Mouse (Mus musculus) limb, embryonic 14.5 days (tissue): ENCODE measurements around the gene Wdr19. TPM values are rescaled to one million over a fixed set of nuclear protein-coding genes. Genes with fewer than 3 reads are reported as not detected.
"Not testable (repeated sequence)": the region's sequence is repeated elsewhere in the genome, so short reads cannot be mapped to it uniquely, and the experiment has no call there.

Experiments used
- ATAC-seq: fragments of 200-750 bp; cut with Nextera tagmentation; 2 replicates; pipeline ENCODE4 v1.8.0; 2017; ENCODE audit warnings: low read depth, moderate number of reproducible peaks, moderate TSS enrichment; ENCODE audit not compliant: low FRiP score
- DNase-seq: peaks from one replicate; pipeline ENCODE4 v3.0.0-alpha.2; 2015; ENCODE audit warnings: low spot score
- H3K27ac ChIP-seq: fragments of 300-500 bp; sonication (generic); replicated peaks from 2 replicates; pipeline ENCODE4 v1.5.1; 2014; ENCODE audit warnings: low read depth, mild to moderate bottlenecking, low read length, moderate library complexity, mixed read lengths
- H3K27me3 ChIP-seq: fragments of 300-500 bp; sonication (generic); 2 replicates; pipeline ENCODE4 v1.6.1; 2014; ENCODE audit warnings: low read length, mixed read lengths; ENCODE audit not compliant: control insufficient read depth, insufficient read depth
- H3K36me3 ChIP-seq: fragments of 300-500 bp; sonication (generic); 2 replicates; pipeline ENCODE4 v1.6.1; 2014; ENCODE audit warnings: mild to moderate bottlenecking, low read length, moderate library complexity, mixed read lengths; ENCODE audit not compliant: control insufficient read depth, insufficient read depth
- H3K4me1 ChIP-seq: fragments of 300-500 bp; sonication (generic); 2 replicates; pipeline ENCODE4 v1.6.1; 2014; ENCODE audit warnings: antibody characterized with exemption, low read length, mixed read lengths; ENCODE audit not compliant: control insufficient read depth, insufficient read depth
- H3K4me2 ChIP-seq: fragments of 300-500 bp; sonication (generic); replicated peaks from 2 replicates; pipeline ENCODE4 v1.6.1; 2014; ENCODE audit warnings: low read depth, mild to moderate bottlenecking, low read length, moderate library complexity; ENCODE audit not compliant: severe bottlenecking
- H3K4me3 ChIP-seq: fragments of 300-500 bp; sonication (generic); replicated peaks from 2 replicates; pipeline ENCODE4 v1.5.1; 2014; ENCODE audit warnings: low read length
- H3K9ac ChIP-seq: fragments of 300-500 bp; sonication (generic); 2 replicates; pipeline ENCODE4 v1.6.1; 2014; ENCODE audit warnings: mild to moderate bottlenecking, low read depth, low read length, moderate library complexity; ENCODE audit not compliant: severe bottlenecking
- H3K9me3 ChIP-seq: fragments of 300-500 bp; sonication (generic); 2 replicates; pipeline ENCODE4 v1.6.1; 2016; ENCODE audit warnings: low read length; ENCODE audit not compliant: control insufficient read depth
- POLR2A ChIP-seq: fragments of 200-500 bp; IDR thresholded peaks from 2 replicates; pipeline ENCODE4 v1.8.0; 2012; ENCODE audit warnings: inconsistent platforms, mild to moderate bottlenecking, moderate library complexity, borderline replicate concordance; ENCODE audit not compliant: insufficient read depth, insufficient read length; ENCODE audit errors: extremely low read depth
- WGBS: fragments of 180-500 bp; shearing (Covaris S2); extraction: QIAGEN DNeasy Blood & Tissue Kit; methylation state at CpG from one replicate; pipeline ENCODE4 v1.1.7; 2014; 5-methylcytosine and 5-hydroxymethylcytosine counted together
- polyA plus RNA-seq, 2 experiments: library from polyadenylated mRNA; depleted of rRNA in 1 of 2; stranded (reverse) in 1 of 2; unstranded in 1 of 2; fragments of >200 nt; fragmentation: Nextera tagmentation in 1 of 2; extraction: Ambion mirVana in 1 of 2; gene quantifications; 2 replicates each; pipeline versions ENCODE4 v1.2.1 to v1.2.3; 2012 to 2014

Gene Wdr19
- polyA plus RNA-seq, 2 experiments: 8.4 to 12.4 TPM

GRCm38 (mm10) chr5:65273966-65274365 is 74.5 kb downstream of the Wdr19 start:
- ATAC-seq (no peak), DNase-seq (no peak)
- no peak for TF ChIP-seq POLR2A
- Histone ChIP-seq H3K36me3 (peaks cover 80% of the 10 kb centered on the region), H3K4me1 (no peaks in the 10 kb centered on the region), H3K9me3 (no peaks in the 10 kb centered on the region), H3K9ac (no peak overlapping the region), H3K4me3 (no peak overlapping the region), H3K27me3 (no peaks in the 10 kb centered on the region), H3K27ac (no peak overlapping the region), H3K4me2 (no peak overlapping the region)
- 92% methylated on average over 3 of the region's 3 CpGs for WGBS

GRCm38 (mm10) chr5:65279133-65279651 is 79.7 kb downstream of the Wdr19 start:
- ATAC-seq (no peak), DNase-seq (no peak)
- WGBS: 91% methylated on average over 6 of the region's 6 CpGs
- H3K36me3 ChIP-seq: peaks cover 58% of the 10 kb centered on the region
- no peak overlapping the region for H3K27ac ChIP-seq
- 0 out of 2 replicates have a peak, but pooled peaks cover 1% of the 10 kb centered on the region for H3K9me3 ChIP-seq
- H3K9ac ChIP-seq: no peak overlapping the region
- no peak for TF ChIP-seq POLR2A
- no peaks in the 10 kb centered on the region for H3K4me1 ChIP-seq
- H3K4me2 ChIP-seq: no peak overlapping the region
- H3K4me3 ChIP-seq: no peak overlapping the region
- H3K27me3 ChIP-seq: no peaks in the 10 kb centered on the region

GRCm38 (mm10) chr5:65281216-65281615 is 81.7 kb downstream of the Wdr19 start:
- WGBS: 93% methylated on average over 3 of the region's 3 CpGs
- no peak for TF ChIP-seq POLR2A
- no peak overlapping the region for H3K9ac ChIP-seq
- DNase-seq: no peak
- H3K27ac ChIP-seq: no peak overlapping the region
- H3K36me3 ChIP-seq: peaks cover 63% of the 10 kb centered on the region
- H3K4me1 ChIP-seq: no peaks in the 10 kb centered on the region
- no peaks in the 10 kb centered on the region for H3K27me3 ChIP-seq
- H3K4me2 ChIP-seq: no peak overlapping the region
- 0 out of 2 replicates have a peak, but pooled peaks cover 4% of the 10 kb centered on the region for H3K9me3 ChIP-seq
- no peak overlapping the region for H3K4me3 ChIP-seq
- ATAC-seq: no peak

- H3K36me3 ChIP-seq: peaks cover 64% of the 10 kb centered on the region
- H3K27ac ChIP-seq: no peak overlapping the region
- no peak overlapping the region for H3K4me2 ChIP-seq
- WGBS: 91% methylated on average over 3 of the region's 3 CpGs
- DNase-seq (no peak), ATAC-seq (no peak)
- no peaks in the 10 kb centered on the region for H3K27me3 ChIP-seq
- H3K9ac ChIP-seq: no peak overlapping the region
- H3K4me1 ChIP-seq: no peaks in the 10 kb centered on the region
- H3K4me3 ChIP-seq: no peak overlapping the region
- TF ChIP-seq POLR2A: no peak
- H3K9me3 ChIP-seq: 0 out of 2 replicates have a peak, but pooled peaks cover 4% of the 10 kb centered on the region
Observed at GRCm38 (mm10) chr5:65284171-65284570, 84.7 kb downstream of the Wdr19 start.

GRCm38 (mm10) chr5:65287751-65288701 is 88.5 kb downstream of the Wdr19 start:
- Histone ChIP-seq H3K27me3 (no peaks in the 10 kb centered on the region), H3K9ac (no peak overlapping the region), H3K4me1 (no peaks in the 10 kb centered on the region), H3K4me3 (no peak overlapping the region), H3K4me2 (no peak overlapping the region), H3K27ac (no peak overlapping the region), H3K36me3 (peaks cover 81% of the 10 kb centered on the region), H3K9me3 (0 out of 2 replicates have a peak, but pooled peaks cover 4% of the 10 kb centered on the region)
- TF ChIP-seq POLR2A: no peak
- ATAC-seq: no peak
- whole genome bisulfite sequencing: 88% methylated on average over 24 of the region's 24 CpGs
- peak; percentile 13 for DNase-seq

DNA sequence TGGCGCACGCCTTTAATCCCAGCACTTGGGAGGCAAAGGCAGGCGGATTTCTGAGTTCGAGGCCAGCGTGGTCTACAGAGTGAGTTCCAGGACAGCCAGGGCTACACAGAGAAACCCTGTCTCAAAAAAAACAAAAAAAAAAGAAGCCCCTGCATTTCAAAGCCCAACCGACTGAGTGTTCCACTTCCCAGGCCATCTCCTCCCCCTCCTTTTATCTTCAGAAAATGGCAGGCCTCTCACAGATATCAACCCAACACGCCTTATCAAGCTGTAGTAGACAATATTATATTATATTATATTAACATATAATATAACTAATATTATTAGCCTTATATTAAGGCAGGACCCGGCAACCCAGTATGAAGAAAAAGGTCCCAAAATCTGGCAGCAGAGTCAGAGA is 89.5 kb downstream of the Wdr19 start:
- 91% methylated on average over 8 of the region's 8 CpGs for WGBS
- not testable (repeated sequence) for H3K27ac ChIP-seq, H3K4me3 ChIP-seq, ATAC-seq, H3K4me2 ChIP-seq, DNase-seq, H3K9ac ChIP-seq, H3K4me1 ChIP-seq, H3K27me3 ChIP-seq, H3K9me3 ChIP-seq
- H3K36me3 ChIP-seq: peaks cover 87% of the 10 kb centered on the region
